Mouse (Mus musculus): ENCODE data around the gene Des. TPM values are rescaled to one million over a fixed set of nuclear protein-coding genes. Genes with fewer than 3 reads are reported as not detected.

The Des gene
- polyA plus RNA-seq (2014; fragmentation: Nextera tagmentation; extraction: Ambion mirVana): 42.9 and 46.3 TPM in 2 replicates

GRCm38 (mm10) chr1:75360112-75361031 lies at the start of gene Des:
TSS of gene Des (plus strand) at chr1:75360329.
- Histone ChIP-seq H3K36me3 (ENCODE audit: insufficient read depth) (no peaks in the 10 kb centered on the region), H3K9me3 (ENCODE audit: low read depth, low read length) (no peaks in the 10 kb centered on the region), H3K9ac (peak within 1 kb of the TSS; percentile 57), H3K4me1 (ENCODE audit: insufficient read depth) (peaks cover 8% of the 10 kb centered on the region; the same call in 1 of the 2 replicates), H3K4me2 (peak within 1 kb of the TSS; percentile 73), H3K4me3 (ENCODE audit: low read depth, low read length) (peak within 1 kb of the TSS; percentile 40), H3K27ac (ENCODE audit: low read depth) (peak within 1 kb of the TSS; percentile 58; the same call in 1 of the 2 replicates), H3K27me3 (ENCODE audit: insufficient read depth, low read length) (peaks cover 22% of the 10 kb centered on the region)
- WGBS: 1% methylated on average over 78 of the region's 80 CpGs
- TF ChIP-seq CTCF (IDR thresholded peaks at IDR 0.05; ENCODE audit: low read depth): no peak
- ATAC-seq (ENCODE audit: insufficient read depth) (peak; percentile 81), DNase-seq (peak; percentile 72)

- no peak overlapping the region for H3K9ac ChIP-seq
- WGBS: 93% methylated on average over 6 of the region's 6 CpGs
Measured at GRCm38 (mm10) chr1:75311694-75312093, 48.4 kb upstream of the Des start.

GRCm38 (mm10) chr1:75315011-75315410 lies 45.1 kb upstream of the Des start:
- ATAC-seq (ENCODE audit: insufficient read depth) (no peak), DNase-seq (no peak)
- Histone ChIP-seq H3K27me3 (ENCODE audit: insufficient read depth, low read length) (no peaks in the 10 kb centered on the region), H3K9ac (no peak overlapping the region), H3K36me3 (ENCODE audit: insufficient read depth) (peaks cover 53% of the 10 kb centered on the region), H3K9me3 (ENCODE audit: low read depth, low read length) (no peaks in the 10 kb centered on the region), H3K4me1 (ENCODE audit: insufficient read depth) (no peaks in the 10 kb centered on the region), H3K27ac (ENCODE audit: low read depth) (no peak overlapping the region), H3K4me2 (no peak overlapping the region), H3K4me3 (ENCODE audit: low read depth, low read length) (no peak overlapping the region)
- TF ChIP-seq CTCF (IDR thresholded peaks at IDR 0.05; ENCODE audit: low read depth): no peak
- 92% methylated on average over 6 of the region's 6 CpGs for WGBS

More at GRCm38 (mm10) chr1:75311694-75312093, 48.4 kb upstream of the Des start:
- Histone ChIP-seq H3K27me3 (ENCODE audit: insufficient read depth, low read length) (no peaks in the 10 kb centered on the region), H3K27ac (ENCODE audit: low read depth) (no peak overlapping the region), H3K4me1 (ENCODE audit: insufficient read depth) (no peaks in the 10 kb centered on the region), H3K9me3 (ENCODE audit: low read depth, low read length) (no peaks in the 10 kb centered on the region), H3K36me3 (ENCODE audit: insufficient read depth) (peaks cover 77% of the 10 kb centered on the region), H3K4me3 (ENCODE audit: low read depth, low read length) (no peak overlapping the region), H3K4me2 (no peak overlapping the region)
- DNase-seq (no peak), ATAC-seq (ENCODE audit: insufficient read depth) (no peak)
- no peak for TF ChIP-seq CTCF (IDR thresholded peaks at IDR 0.05; ENCODE audit: low read depth)

GRCm38 (mm10) chr1:75315456-75316365 lies 44.4 kb upstream of the Des start:
- peak overlapping the region; percentile 70 for H3K4me3 ChIP-seq (ENCODE audit: low read depth, low read length)
- no peaks in the 10 kb centered on the region for H3K9me3 ChIP-seq (ENCODE audit: low read depth, low read length)
- peaks cover 46% of the 10 kb centered on the region for H3K36me3 ChIP-seq (ENCODE audit: insufficient read depth)
- DNase-seq (no peak), ATAC-seq (ENCODE audit: insufficient read depth) (no peak)
- H3K9ac ChIP-seq: peak overlapping the region; percentile 53
- no peaks in the 10 kb centered on the region for H3K27me3 ChIP-seq (ENCODE audit: insufficient read depth, low read length)
- H3K4me2 ChIP-seq: peak overlapping the region; percentile 90
- H3K4me1 ChIP-seq (ENCODE audit: insufficient read depth): no peaks in the 10 kb centered on the region
- no peak for TF ChIP-seq CTCF (IDR thresholded peaks at IDR 0.05; ENCODE audit: low read depth)
- WGBS: 79% methylated on average over 29 of the region's 29 CpGs
- H3K27ac ChIP-seq (ENCODE audit: low read depth): peak overlapping the region; percentile 93; the same call in 1 of the 2 replicates

- Histone ChIP-seq H3K27me3 (ENCODE audit: insufficient read depth, low read length) (no peaks in the 10 kb centered on the region), H3K4me3 (ENCODE audit: low read depth, low read length) (peak overlapping the region; percentile 70), H3K9me3 (ENCODE audit: low read depth, low read length) (no peaks in the 10 kb centered on the region), H3K4me1 (ENCODE audit: insufficient read depth) (no peaks in the 10 kb centered on the region), H3K27ac (ENCODE audit: low read depth) (peak overlapping the region; percentile 93), H3K4me2 (peak overlapping the region; percentile 90), H3K9ac (peak overlapping the region; percentile 53), H3K36me3 (ENCODE audit: insufficient read depth) (peaks cover 36% of the 10 kb centered on the region)
- peak; percentile 42; the same call in 1 of the 2 replicates for TF ChIP-seq CTCF (IDR thresholded peaks at IDR 0.05; ENCODE audit: low read depth)
- DNase-seq: peak; percentile 91
- peak; percentile 54 for ATAC-seq (ENCODE audit: insufficient read depth)
- WGBS: 0% methylated on average over 20 of the region's 20 CpGs
Measured at GRCm38 (mm10) chr1:75316861-75317240, 43.3 kb upstream of the Des start.

- no peaks in the 10 kb centered on the region for H3K27me3 ChIP-seq (ENCODE audit: insufficient read depth, low read length)
- peak within 1 kb of the TSS; percentile 70 for H3K4me3 ChIP-seq (ENCODE audit: low read depth, low read length)
- ATAC-seq (ENCODE audit: insufficient read depth) (peak; percentile 97), DNase-seq (peak; percentile 100)
- H3K27ac ChIP-seq (ENCODE audit: low read depth): peak within 1 kb of the TSS; percentile 93
- H3K9ac ChIP-seq: peak within 1 kb of the TSS; percentile 53
- peaks cover 29% of the 10 kb centered on the region for H3K36me3 ChIP-seq (ENCODE audit: insufficient read depth)
- H3K4me2 ChIP-seq: peak within 1 kb of the TSS; percentile 90
- peak; percentile 68 for TF ChIP-seq CTCF (IDR thresholded peaks at IDR 0.05; ENCODE audit: low read depth)
- WGBS: under 1% methylated on average over 92 of the region's 92 CpGs
- no peaks in the 10 kb centered on the region for H3K9me3 ChIP-seq (ENCODE audit: low read depth, low read length)
- no peaks in the 10 kb centered on the region for H3K4me1 ChIP-seq (ENCODE audit: insufficient read depth)
Measured at GRCm38 (mm10) chr1:75317241-75318201, 42.6 kb upstream of the Des start, which contains the start of gene Dnpep. TSS of gene Dnpep (minus strand) at chr1:75317990.
